Mouse (Mus musculus): ENCODE measurements at regions not wholly inside any gene's neighbourhood (a gene's known extent, or its start where the extent isn't known, plus 50 kb on each side); places are given as distances from the start of the nearest gene placed in this dataset.

- ATAC-seq (ENCODE audit: insufficient number of reproducible peaks, insufficient read depth, low FRiP score, low read depth) = no peak
- Histone ChIP-seq H3K9ac (replicated peaks; ENCODE audit: low read depth, low read length) (no peak overlapping the region), H3K4me2 (replicated peaks; ENCODE audit: low read depth, low read length) (no peak overlapping the region), H3K9me3 (ENCODE audit: control insufficient read depth, low read depth, low read length) (0 out of 2 replicates have a peak, but pooled peaks cover 2% of the 10 kb centered on the region), H3K36me3 (ENCODE audit: control insufficient read depth, insufficient read depth, low read length) (no peaks in the 10 kb centered on the region), H3K27me3 (ENCODE audit: control insufficient read depth, insufficient read depth, low read length) (no peaks in the 10 kb centered on the region), H3K4me1 (ENCODE audit: control insufficient read depth, insufficient read depth, low read length) (peaks cover 2% of the 10 kb centered on the region; the same call in 1 of the 2 replicates), H3K27ac (ENCODE audit: low read length) (no peak overlapping the region), H3K4me3 (ENCODE audit: low read depth, low read length) (no peak overlapping the region)
- WGBS = 42% methylated on average over 6 of the region's 6 CpGs
Observed at GRCm38 (mm10) chr7:115170023-115170422, 426.5 kb downstream of the Insc start.

- peaks cover 2% of the 10 kb centered on the region; the same call in 1 of the 2 replicates for H3K4me1 ChIP-seq (ENCODE audit: control insufficient read depth, insufficient read depth, low read length)
- H3K27ac ChIP-seq (ENCODE audit: low read length) = no peak overlapping the region
- peak; percentile 67; the same call in 1 of the 2 replicates for ATAC-seq (ENCODE audit: insufficient number of reproducible peaks, insufficient read depth, low FRiP score, low read depth)
- no peaks in the 10 kb centered on the region for H3K27me3 ChIP-seq (ENCODE audit: control insufficient read depth, insufficient read depth, low read length)
- H3K9me3 ChIP-seq (ENCODE audit: control insufficient read depth, low read depth, low read length) = 0 out of 2 replicates have a peak, but pooled peaks cover 2% of the 10 kb centered on the region
- no peak overlapping the region for H3K9ac ChIP-seq (replicated peaks; ENCODE audit: low read depth, low read length)
- 34% methylated on average over 9 of the region's 9 CpGs for WGBS
- no peak overlapping the region for H3K4me3 ChIP-seq (ENCODE audit: low read depth, low read length)
- H3K36me3 ChIP-seq (ENCODE audit: control insufficient read depth, insufficient read depth, low read length) = no peaks in the 10 kb centered on the region
- H3K4me2 ChIP-seq (replicated peaks; ENCODE audit: low read depth, low read length) = no peak overlapping the region; the same call in 1 of the 2 replicates
Observed at GRCm38 (mm10) chr7:115170439-115170838, 426.9 kb downstream of the Insc start.

GRCm38 (mm10) chr7:115192482-115192881 is 449.0 kb downstream of the Insc start:
- Histone ChIP-seq H3K4me2 (replicated peaks; ENCODE audit: low read depth, low read length) (no peak overlapping the region), H3K4me3 (ENCODE audit: low read depth, low read length) (no peak overlapping the region), H3K27me3 (ENCODE audit: control insufficient read depth, insufficient read depth, low read length) (no peaks in the 10 kb centered on the region), H3K9ac (replicated peaks; ENCODE audit: low read depth, low read length) (no peak overlapping the region), H3K9me3 (ENCODE audit: control insufficient read depth, low read depth, low read length) (no peaks in the 10 kb centered on the region), H3K36me3 (ENCODE audit: control insufficient read depth, insufficient read depth, low read length) (no peaks in the 10 kb centered on the region), H3K4me1 (ENCODE audit: control insufficient read depth, insufficient read depth, low read length) (no peaks in the 10 kb centered on the region), H3K27ac (ENCODE audit: low read length) (no peak overlapping the region)
- WGBS = 68% methylated on average over 5 of the region's 5 CpGs
- no peak; the same call in 1 of the 2 replicates for ATAC-seq (ENCODE audit: insufficient number of reproducible peaks, insufficient read depth, low FRiP score, low read depth)

- Histone ChIP-seq H3K9ac (replicated peaks; ENCODE audit: low read depth, low read length) (no peak overlapping the region), H3K36me3 (ENCODE audit: control insufficient read depth, insufficient read depth, low read length) (no peaks in the 10 kb centered on the region), H3K4me3 (ENCODE audit: low read depth, low read length) (no peak overlapping the region), H3K27ac (ENCODE audit: low read length) (peak overlapping the region; percentile 52; the same call in 1 of the 2 replicates), H3K4me2 (replicated peaks; ENCODE audit: low read depth, low read length) (no peak overlapping the region), H3K4me1 (ENCODE audit: control insufficient read depth, insufficient read depth, low read length) (no peaks in the 10 kb centered on the region), H3K9me3 (ENCODE audit: control insufficient read depth, low read depth, low read length) (no peaks in the 10 kb centered on the region), H3K27me3 (ENCODE audit: control insufficient read depth, insufficient read depth, low read length) (no peaks in the 10 kb centered on the region)
- no peak for ATAC-seq (ENCODE audit: insufficient number of reproducible peaks, insufficient read depth, low FRiP score, low read depth)
- 35% methylated on average over 9 of the region's 9 CpGs for WGBS
Observed at GRCm38 (mm10) chr7:115192992-115193761, 449.7 kb downstream of the Insc start.

- Histone ChIP-seq H3K4me1 (ENCODE audit: control insufficient read depth, insufficient read depth, low read length) (no peaks in the 10 kb centered on the region), H3K4me2 (replicated peaks; ENCODE audit: low read depth, low read length) (no peak overlapping the region), H3K4me3 (ENCODE audit: low read depth, low read length) (no peak overlapping the region), H3K9me3 (ENCODE audit: control insufficient read depth, low read depth, low read length) (no peaks in the 10 kb centered on the region), H3K27me3 (ENCODE audit: control insufficient read depth, insufficient read depth, low read length) (no peaks in the 10 kb centered on the region), H3K9ac (replicated peaks; ENCODE audit: low read depth, low read length) (no peak overlapping the region), H3K36me3 (ENCODE audit: control insufficient read depth, insufficient read depth, low read length) (no peaks in the 10 kb centered on the region), H3K27ac (ENCODE audit: low read length) (no peak overlapping the region)
- peak; percentile 46; the same call in 1 of the 2 replicates for ATAC-seq (ENCODE audit: insufficient number of reproducible peaks, insufficient read depth, low FRiP score, low read depth)
- 41% methylated on average over 3 of the region's 3 CpGs for WGBS
Observed at GRCm38 (mm10) chr7:115204916-115205315, 461.4 kb downstream of the Insc start.

- no peaks in the 10 kb centered on the region for H3K27me3 ChIP-seq (ENCODE audit: control insufficient read depth, insufficient read depth, low read length)
- H3K4me3 ChIP-seq (ENCODE audit: low read depth, low read length) = no peak overlapping the region
- no peaks in the 10 kb centered on the region for H3K36me3 ChIP-seq (ENCODE audit: control insufficient read depth, insufficient read depth, low read length)
- H3K9me3 ChIP-seq (ENCODE audit: control insufficient read depth, low read depth, low read length) = no peaks in the 10 kb centered on the region
- 66% methylated on average over 9 of the region's 9 CpGs for WGBS
- no peak for ATAC-seq (ENCODE audit: insufficient number of reproducible peaks, insufficient read depth, low FRiP score, low read depth)
- H3K4me2 ChIP-seq (replicated peaks; ENCODE audit: low read depth, low read length) = no peak overlapping the region
- no peak overlapping the region for H3K27ac ChIP-seq (ENCODE audit: low read length)
- no peaks in the 10 kb centered on the region for H3K4me1 ChIP-seq (ENCODE audit: control insufficient read depth, insufficient read depth, low read length)
- H3K9ac ChIP-seq (replicated peaks; ENCODE audit: low read depth, low read length) = no peak overlapping the region
Observed at GRCm38 (mm10) chr7:115206479-115207134, 463.1 kb downstream of the Insc start.

GRCm38 (mm10) chr7:115208781-115209180 is 465.3 kb downstream of the Insc start:
- H3K4me1 ChIP-seq (ENCODE audit: control insufficient read depth, insufficient read depth, low read length) = no peaks in the 10 kb centered on the region
- 86% methylated on average over 7 of the region's 7 CpGs for WGBS
- no peak overlapping the region for H3K4me2 ChIP-seq (replicated peaks; ENCODE audit: low read depth, low read length)
- no peaks in the 10 kb centered on the region for H3K36me3 ChIP-seq (ENCODE audit: control insufficient read depth, insufficient read depth, low read length)
- H3K27ac ChIP-seq (ENCODE audit: low read length) = no peak overlapping the region
- H3K9ac ChIP-seq (replicated peaks; ENCODE audit: low read depth, low read length) = no peak overlapping the region
- no peaks in the 10 kb centered on the region for H3K9me3 ChIP-seq (ENCODE audit: control insufficient read depth, low read depth, low read length)
- no peak overlapping the region for H3K4me3 ChIP-seq (ENCODE audit: low read depth, low read length)
- ATAC-seq (ENCODE audit: insufficient number of reproducible peaks, insufficient read depth, low FRiP score, low read depth) = no peak
- no peaks in the 10 kb centered on the region for H3K27me3 ChIP-seq (ENCODE audit: control insufficient read depth, insufficient read depth, low read length)

- H3K27ac ChIP-seq (ENCODE audit: low read length) = no peak overlapping the region
- H3K9me3 ChIP-seq (ENCODE audit: control insufficient read depth, low read depth, low read length) = no peaks in the 10 kb centered on the region
- H3K4me1 ChIP-seq (ENCODE audit: control insufficient read depth, insufficient read depth, low read length) = no peaks in the 10 kb centered on the region
- H3K36me3 ChIP-seq (ENCODE audit: control insufficient read depth, insufficient read depth, low read length) = no peaks in the 10 kb centered on the region
- no peak overlapping the region for H3K9ac ChIP-seq (replicated peaks; ENCODE audit: low read depth, low read length)
- H3K27me3 ChIP-seq (ENCODE audit: control insufficient read depth, insufficient read depth, low read length) = no peaks in the 10 kb centered on the region
- H3K4me2 ChIP-seq (replicated peaks; ENCODE audit: low read depth, low read length) = no peak overlapping the region
- ATAC-seq (ENCODE audit: insufficient number of reproducible peaks, insufficient read depth, low FRiP score, low read depth) = no peak
- WGBS = 76% methylated on average over 2 of the region's 2 CpGs
- H3K4me3 ChIP-seq (ENCODE audit: low read depth, low read length) = no peak overlapping the region
Observed at GRCm38 (mm10) chr7:115210012-115210411, 466.5 kb downstream of the Insc start.

Measured in stomach, embryonic 14.5 days (tissue).